Comparison of ENCODE assay signal across 8 mouse cellular contexts in the genomic region with DNA sequence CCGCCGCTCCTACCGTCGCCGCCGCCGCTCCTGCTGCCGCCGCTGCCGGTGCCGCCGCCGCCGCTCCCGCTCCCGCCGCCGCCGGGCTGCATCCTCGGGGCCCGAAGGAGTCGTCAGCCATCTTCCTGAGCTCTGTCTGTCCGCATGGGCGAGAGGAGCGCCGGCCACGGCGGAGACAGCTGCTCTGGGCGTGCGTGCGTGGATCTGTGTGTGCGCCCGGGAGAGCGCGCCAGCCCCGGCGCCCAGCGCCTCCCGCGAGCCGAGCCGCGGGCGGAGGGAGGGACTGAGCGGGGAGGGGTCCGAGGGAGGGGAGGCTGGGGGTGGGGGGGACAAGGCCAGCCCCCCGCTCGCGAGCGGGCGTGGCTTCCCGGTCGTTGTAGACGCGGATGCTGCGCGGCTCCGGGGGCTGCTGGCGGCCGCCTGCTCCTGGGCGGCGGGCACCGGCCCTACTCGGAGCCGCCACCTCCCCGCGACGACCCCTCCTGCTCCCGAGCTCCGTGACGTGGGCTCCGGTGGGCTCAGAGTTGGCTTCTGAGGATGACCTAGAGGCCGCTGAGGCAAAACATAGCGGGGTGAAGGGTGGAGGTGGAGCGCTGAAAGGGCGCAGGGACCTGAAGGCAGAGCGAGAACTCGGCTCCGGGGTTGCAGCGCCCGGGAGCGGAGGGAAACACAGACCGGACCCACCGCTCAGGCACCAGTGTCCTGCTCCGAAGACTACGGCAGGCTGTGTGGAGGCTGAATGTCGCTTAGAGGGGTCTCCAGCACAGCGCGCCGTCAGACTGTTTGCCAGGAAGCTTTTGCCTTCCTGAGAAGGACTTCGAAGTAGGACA. TPM values are rescaled to one million over a fixed set of nuclear protein-coding genes. Genes with fewer than 3 reads are reported as not detected.
DNase-seq lines count a peak whose midpoint lies in the region; ATAC-seq lines count a peak whose summit lies in the region.

A gene (minus strand): TSS at position 205 of the 830 bp plus-strand sequence.
A gene (plus strand): TSS at position 379 of the 830 bp plus-strand sequence.

- WGBS in forebrain, embryonic 12.5 days = under 1% methylated on average over 49 of the region's 91 CpGs
- under 1% methylated on average over 78 of the region's 91 CpGs for WGBS in heart, embryonic 14.5 days
- under 1% methylated on average over 75 of the region's 91 CpGs for WGBS in liver, embryonic 13.5 days (ENCODE audit: insufficient replicate concordance)

- peak within 1 kb of the TSS; percentile 90 for H3K9ac ChIP-seq in forebrain, embryonic 12.5 days
- peak within 1 kb of the TSS; percentile 84 for H3K9ac ChIP-seq in heart, embryonic 14.5 days (ENCODE audit: low read length)
- H3K9ac ChIP-seq in liver, embryonic 13.5 days = no peak within 1 kb of the TSS

- H3K4me2 ChIP-seq in forebrain, embryonic 12.5 days = peak within 1 kb of the TSS; percentile 88
- H3K4me2 ChIP-seq in heart, embryonic 14.5 days (ENCODE audit: low read length) = peak within 1 kb of the TSS; percentile 94
- peak within 1 kb of the TSS; percentile 72 for H3K4me2 ChIP-seq in liver, embryonic 13.5 days

- H3K36me3 ChIP-seq in forebrain, embryonic 12.5 days (replicated peaks) = no peaks in the 10 kb centered on the region
- no peaks in the 10 kb centered on the region for H3K36me3 ChIP-seq in heart, embryonic 14.5 days (ENCODE audit: control insufficient read depth, insufficient read depth, low read length)
- no peaks in the 10 kb centered on the region for H3K36me3 ChIP-seq in liver, embryonic 13.5 days

- H3K4me3 ChIP-seq in brown adipose tissue, adult 24 weeks (ENCODE audit: insufficient read depth, low read depth, low read length) = peak within 1 kb of the TSS; percentile 64
- peak within 1 kb of the TSS; percentile 92 for H3K4me3 ChIP-seq in forebrain, embryonic 12.5 days (replicated peaks)
- peak within 1 kb of the TSS; percentile 82 to 85 for H3K4me3 ChIP-seq in heart, embryonic 14.5 days (ENCODE audit: control insufficient read depth in 1 of 2, insufficient read depth in 1 of 2, low read depth in 1 of 2, low read length in 2 of 2)
- peak within 1 kb of the TSS; percentile 55 for H3K4me3 ChIP-seq in liver, embryonic 13.5 days (replicated peaks)

- peak; percentile 38 for DNase-seq in ES-CJ7 (ENCODE audit: low read depth, low spot score)
- peak; percentile 10 to 44 for DNase-seq in kidney, postnatal 25 days
- no peak for DNase-seq in liver, embryonic 13.5 days
- peak; percentile 76 for DNase-seq in ovary, postnatal 36 days (ENCODE audit: low spot score)
- peak; percentile 26 to 27 for DNase-seq in urinary bladder, postnatal 36 days (ENCODE audit: low spot score in 2 of 2)

- peaks cover 23% of the 10 kb centered on the region for H3K27me3 ChIP-seq in forebrain, embryonic 12.5 days
- H3K27me3 ChIP-seq in heart, embryonic 14.5 days (ENCODE audit: control insufficient read depth, insufficient read depth, low read length) = peaks cover 12% of the 10 kb centered on the region
- H3K27me3 ChIP-seq in liver, embryonic 13.5 days = peaks cover 93% of the 10 kb centered on the region

- no peak within 1 kb of the TSS for H3K27ac ChIP-seq in brown adipose tissue, adult 24 weeks (replicated peaks; ENCODE audit: low read depth, low read length)
- H3K27ac ChIP-seq in forebrain, embryonic 12.5 days = peak within 1 kb of the TSS; percentile 94
- peak within 1 kb of the TSS; percentile 35 to 73; a peak in 3 of 4 replicates for H3K27ac ChIP-seq in heart, embryonic 14.5 days (replicated peaks in 1 of 2; ENCODE audit: control insufficient read depth in 1 of 2, insufficient read depth in 1 of 2, low read depth in 2 of 2, low read length in 2 of 2)
- H3K27ac ChIP-seq in liver, embryonic 13.5 days = no peak within 1 kb of the TSS

- no peaks in the 10 kb centered on the region for H3K9me3 ChIP-seq in forebrain, embryonic 12.5 days
- no peaks in the 10 kb centered on the region for H3K9me3 ChIP-seq in heart, embryonic 14.5 days (ENCODE audit: control insufficient read depth, low read length)
- H3K9me3 ChIP-seq in liver, embryonic 13.5 days (replicated peaks) = no peaks in the 10 kb centered on the region

- ATAC-seq in forebrain, embryonic 12.5 days (ENCODE audit: low FRiP score) = peak; percentile 86
- ATAC-seq in heart, embryonic 14.5 days (ENCODE audit: insufficient number of reproducible peaks, insufficient read depth, low FRiP score, low read depth) = peak; percentile 72
- no peak for ATAC-seq in liver, embryonic 13.5 days (ENCODE audit: low read depth)

- no peaks in the 10 kb centered on the region for H3K4me1 ChIP-seq in brown adipose tissue, adult 24 weeks (ENCODE audit: control insufficient read depth, insufficient read depth, insufficient read length, low read length)
- H3K4me1 ChIP-seq in forebrain, embryonic 12.5 days = peaks cover 32% of the 10 kb centered on the region
- peaks cover 6 to 19% of the 10 kb centered on the region in 2 experiments for H3K4me1 ChIP-seq in heart, embryonic 14.5 days (ENCODE audit: control insufficient read depth in 2 of 2, insufficient read depth in 2 of 2, low read length in 2 of 2)
- H3K4me1 ChIP-seq in liver, embryonic 13.5 days (replicated peaks) = peaks cover 7% of the 10 kb centered on the region; the same call in 1 of the 2 replicates

RNA-seq across cellular contexts. Expression of the first gene that starts in this region (rescaled TPM):
- polyA plus RNA-seq in brown adipose tissue, adult 24 weeks (2012; ENCODE audit: insufficient read depth, insufficient read length, missing spikeins) = 0.54 and 0.95 TPM in 2 replicates
- 8.0 and 8.9 TPM in 2 replicates for polyA plus RNA-seq in forebrain, embryonic 12.5 days (2016; fragmentation: Nextera tagmentation; extraction: Ambion mirVana)
- polyA plus RNA-seq in heart, embryonic 14.5 days (2014; fragmentation: Nextera tagmentation; extraction: Ambion mirVana) = 2.4 and 3.0 TPM in 2 replicates
- 0.02 and 0.03 TPM in 2 replicates for polyA plus RNA-seq in liver, embryonic 13.5 days (2015; fragmentation: Nextera tagmentation; extraction: Ambion mirVana)

RNA-seq across cellular contexts. Expression of the second gene that starts in this region (rescaled TPM):
- polyA plus RNA-seq in brown adipose tissue, adult 24 weeks (2012; ENCODE audit: insufficient read depth, insufficient read length, missing spikeins) = not detected in 2 replicates
- polyA plus RNA-seq in forebrain, embryonic 12.5 days (2016; fragmentation: Nextera tagmentation; extraction: Ambion mirVana) = 1.4 and 2.3 TPM in 2 replicates
- 0.49 and 0.55 TPM in 2 replicates for polyA plus RNA-seq in heart, embryonic 14.5 days (2014; fragmentation: Nextera tagmentation; extraction: Ambion mirVana)
- not detected in 2 replicates for polyA plus RNA-seq in liver, embryonic 13.5 days (2015; fragmentation: Nextera tagmentation; extraction: Ambion mirVana)

Comparison
In these comparisons a context has a peak if more than half of its experiments do, and no peak if none do; other contexts are left out.
1. H3K27ac ChIP-seq: peak in forebrain, embryonic 12.5 days (single experiment) and heart, embryonic 14.5 days (2 of 2); none in brown adipose tissue, adult 24 weeks (single experiment) and liver, embryonic 13.5 days (single experiment).
2. Peak in every context shown above with its lines, with median percentiles within 50 percentile points of each other: H3K4me3 ChIP-seq and H3K4me2 ChIP-seq.